Mouse (Mus musculus) liver, postnatal 0 days (tissue): Measurements from ENCODE around the gene 3110021N24Rik.

Experiments used
- CTCF ChIP-seq: sonication (generic); IDR thresholded peaks from 2 replicates; pipeline ENCODE4 v1.5.1; 2016; ENCODE audit warnings: antibody characterized with exemption, low read depth
- EP300 ChIP-seq: IDR thresholded peaks from 2 replicates; pipeline ENCODE4 v1.6.1; 2016; ENCODE audit warnings: antibody characterized with exemption, low read depth, mild to moderate bottlenecking

DNA sequence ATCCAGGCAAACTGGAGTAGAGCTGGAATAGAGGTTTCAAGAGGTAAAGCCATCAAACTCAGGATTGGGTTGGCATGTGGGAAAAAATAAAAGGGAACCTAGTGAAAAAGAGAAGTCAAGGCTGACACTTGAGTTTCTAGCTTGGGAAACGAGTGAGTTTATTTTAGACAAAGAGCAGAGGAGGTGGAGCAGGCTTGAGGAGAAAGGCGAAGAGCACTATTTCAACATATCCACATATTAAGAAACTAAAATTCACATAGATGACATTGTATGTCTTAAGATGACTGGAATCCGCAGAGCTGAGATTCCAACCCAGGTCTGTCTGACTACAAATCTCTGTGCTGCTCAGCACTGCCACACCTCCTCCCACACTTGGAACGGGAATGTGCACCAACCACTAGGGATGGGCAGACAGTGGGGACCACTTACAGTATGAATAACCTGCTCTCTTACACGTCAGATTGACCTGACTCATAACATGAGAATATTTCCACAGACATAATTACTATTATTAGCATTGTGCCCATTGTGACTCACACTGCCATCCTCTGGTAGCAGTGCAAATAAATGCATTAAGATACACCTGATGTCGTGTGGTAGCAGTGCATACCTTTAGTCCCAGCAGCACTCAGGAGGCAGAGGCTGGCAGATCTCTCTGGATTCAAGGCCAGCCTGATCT is 69.9 kb downstream of the 3110021N24Rik start:
- peak; percentile 15; the same call in 1 of the 2 replicates for TF ChIP-seq CTCF
- TF ChIP-seq EP300, result no peak
